Mouse (Mus musculus) left cerebral cortex, postnatal 4 days (tissue): ENCODE measurements at regions not wholly inside any gene's neighbourhood (a gene's known extent, or its start where the extent isn't known, plus 50 kb on each side); places are given as distances from the start of the nearest gene placed in this dataset.
A peak's percentile ranks its signal among the peaks of the same experiment; 100 is the strongest.
"Not testable (repeated sequence)": the region's sequence is repeated elsewhere in the genome, so short reads cannot be mapped to it uniquely, and the experiment has no call there.

Experiments
- DNase-seq: peaks from one replicate; pipeline ENCODE4 v3.0.0-alpha.2; 2022
- intact Hi-C: fragments of 180-260 bp; cut with DNase I; formaldehyde crosslinking; loops from one replicate; pipeline ENCODE4 v1.15.1; 2025

DNA sequence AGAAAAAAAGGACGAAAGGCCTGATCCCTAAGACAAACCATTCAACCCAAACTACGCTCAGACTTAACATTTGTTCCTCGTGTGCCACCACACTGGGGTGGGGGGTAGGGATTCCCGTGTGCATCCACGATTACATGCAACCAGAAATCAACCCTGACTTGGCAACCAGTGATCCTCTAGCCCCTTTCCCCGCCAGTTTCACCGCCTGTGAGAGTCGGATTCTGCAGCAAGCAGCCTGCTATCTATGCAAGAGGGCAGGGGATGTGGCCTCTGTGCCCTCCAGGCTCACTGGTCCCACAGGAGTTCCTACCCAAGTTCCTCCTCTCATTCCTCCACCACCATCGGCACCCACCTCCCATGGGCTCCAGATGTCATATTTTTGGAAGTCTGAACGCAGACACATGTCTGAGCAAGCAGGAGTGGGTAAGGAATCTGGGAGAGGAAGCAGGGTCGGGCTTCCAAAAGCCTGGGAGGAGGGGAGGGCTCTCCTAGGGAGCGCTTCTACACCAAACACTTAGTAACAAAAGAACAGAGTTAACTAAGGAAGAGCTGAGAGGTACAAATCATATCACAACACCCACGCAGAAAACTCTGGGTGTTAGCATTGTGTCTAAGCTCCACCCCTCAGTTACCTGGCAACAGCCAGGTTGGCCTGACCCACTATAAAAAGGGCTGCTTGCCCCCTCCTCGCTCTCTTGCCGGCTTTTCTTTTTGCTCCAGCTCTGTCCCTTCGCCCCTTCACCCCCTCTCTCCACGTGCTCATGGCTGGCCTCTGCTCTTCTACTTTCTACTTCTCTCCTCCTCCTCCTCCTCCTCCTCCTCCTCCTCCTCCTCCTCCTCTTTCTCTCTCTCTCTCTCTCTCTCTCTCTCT, 127.9 kb upstream of the Arid1b start:
- intact Hi-C loops = no loop called here
- no peak for DNase-seq

GRCm38 (mm10) chr17:4867083-4867482, 127.0 kb upstream of the Arid1b start:
- DNase-seq = no peak
- intact Hi-C loops = no loop called here

DNA sequence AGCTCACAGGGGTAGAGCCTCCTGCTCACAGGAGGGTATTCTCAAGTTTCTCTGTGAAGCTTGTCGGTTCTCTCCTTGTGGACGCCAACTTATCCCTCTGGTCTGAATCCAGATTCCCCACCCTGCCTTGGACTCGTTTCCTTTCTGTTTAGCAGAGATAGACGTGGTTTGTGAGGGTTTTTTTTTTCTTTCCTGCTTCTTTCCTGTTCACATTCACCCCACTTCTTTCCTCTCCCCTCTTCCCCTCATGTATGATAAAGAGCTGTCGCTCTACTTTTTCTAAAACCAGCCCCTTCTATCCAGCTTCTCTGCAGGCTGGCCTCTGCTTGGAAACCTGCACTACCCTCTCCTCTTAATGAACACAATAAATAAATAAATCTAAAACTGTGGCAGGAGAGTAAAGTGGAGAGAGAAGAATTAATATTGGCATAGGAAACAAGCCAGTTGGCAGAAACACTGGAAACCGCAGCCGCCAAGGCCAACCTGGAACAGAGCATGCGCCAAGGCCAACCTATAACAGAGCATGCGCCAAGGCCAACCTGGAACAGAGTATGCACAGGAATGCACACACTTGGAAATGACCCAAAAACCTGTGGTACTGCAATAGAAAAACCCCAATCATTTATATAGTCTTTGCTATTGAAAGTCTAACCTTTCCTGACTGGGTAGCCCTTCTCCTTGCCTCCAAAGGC, 126.2 kb upstream of the Arid1b start:
- intact Hi-C loops = no loop called here
- no peak for DNase-seq

GRCm38 (mm10) chr17:4868446-4868825, 125.7 kb upstream of the Arid1b start:
- intact Hi-C loops = no loop called here

DNA sequence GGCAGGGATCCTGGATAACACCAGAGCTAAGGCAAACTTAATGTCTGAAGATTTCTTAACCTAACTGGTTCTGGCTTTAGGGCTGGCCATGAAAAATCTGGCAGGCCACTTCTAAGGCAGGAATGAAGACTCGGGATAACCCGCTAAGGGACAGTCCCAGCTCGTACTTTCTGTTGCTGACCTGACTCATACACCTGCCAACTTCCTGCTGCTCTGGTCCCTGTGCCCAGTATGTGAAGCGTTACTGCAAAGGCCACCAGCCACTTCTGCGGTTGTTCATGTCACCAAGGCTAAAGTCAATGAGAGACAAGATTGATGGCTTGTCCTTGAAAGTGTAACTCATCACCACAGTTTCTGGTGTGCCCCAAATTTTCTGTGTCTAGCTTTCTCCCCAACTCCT, 125.3 kb upstream of the Arid1b start:
- no peak for DNase-seq
- intact Hi-C loops = no loop called here

More at GRCm38 (mm10) chr17:4868446-4868825, 125.7 kb upstream of the Arid1b start:
- DNase-seq = no peak

- DNase-seq = no peak
- intact Hi-C loops = no loop called here
Observed at GRCm38 (mm10) chr17:4871267-4871666, 122.9 kb upstream of the Arid1b start.

DNA sequence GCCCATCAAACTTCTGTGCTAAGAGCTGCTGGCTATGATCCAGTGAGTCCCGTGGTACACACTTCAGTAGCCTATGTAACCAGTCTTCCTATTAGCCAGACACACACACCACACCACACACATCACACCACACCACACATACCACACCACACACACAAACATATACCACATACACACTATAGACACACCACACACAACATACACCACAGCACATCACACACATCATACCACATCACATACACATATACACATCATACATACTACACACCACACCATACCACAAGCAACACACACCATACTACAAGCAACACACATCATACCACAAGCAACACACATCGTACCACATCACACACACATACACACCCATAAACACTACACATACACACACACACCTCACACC, 119.7 kb upstream of the Arid1b start:
- no peak for DNase-seq
- intact Hi-C loops = no loop called here

GRCm38 (mm10) chr17:4875086-4876046, 118.8 kb upstream of the Arid1b start:
- no peak for DNase-seq
- intact Hi-C loops = no loop called here

DNA sequence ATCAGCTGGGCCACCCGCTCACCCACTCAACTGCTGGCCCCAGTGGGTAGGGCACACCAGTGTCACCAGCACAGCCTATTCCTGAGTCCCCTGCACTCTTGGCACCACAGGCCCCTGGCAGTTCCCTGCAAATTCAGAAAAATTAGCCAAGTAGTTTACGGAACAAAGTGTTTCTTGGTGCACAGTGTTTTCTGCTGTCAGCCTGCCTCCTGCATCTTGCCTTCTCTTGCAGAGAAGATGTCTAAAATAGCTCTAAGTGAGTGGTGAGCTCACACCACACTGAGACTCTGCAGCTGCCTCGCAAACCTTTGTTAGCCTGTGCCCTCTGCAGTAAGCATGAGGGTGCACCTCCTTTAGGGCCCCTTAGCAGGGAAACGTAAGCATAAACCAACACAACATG, 117.7 kb upstream of the Arid1b start:
- DNase-seq = no peak
- intact Hi-C loops = no loop called here

GRCm38 (mm10) chr17:4881473-4881872, 112.7 kb upstream of the Arid1b start:
- intact Hi-C loops = no loop called here
- DNase-seq = no peak

GRCm38 (mm10) chr17:4884083-4884482, 110.0 kb upstream of the Arid1b start:
- intact Hi-C loops = no loop called here
- DNase-seq = no peak

DNA sequence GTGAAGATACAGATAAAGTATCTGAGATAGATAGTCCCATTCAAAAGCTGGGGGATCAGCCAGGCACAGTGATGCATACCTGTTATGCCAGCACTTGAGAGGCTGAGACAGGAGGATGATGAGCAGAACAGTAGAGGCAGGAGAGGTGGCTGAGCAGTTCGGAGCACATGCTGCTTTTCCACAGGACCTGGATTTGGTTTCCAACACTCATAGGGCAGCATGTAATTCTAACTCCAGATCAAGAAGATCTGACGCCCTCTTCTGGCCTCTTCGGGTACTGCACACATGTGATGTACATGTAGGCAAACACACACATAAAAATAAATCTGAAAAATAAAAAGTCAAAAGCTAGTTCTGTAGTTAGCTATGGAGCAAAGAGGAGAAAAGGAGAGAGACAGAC, 109.4 kb upstream of the Arid1b start:
- DNase-seq = no peak
- intact Hi-C loops = no loop called here

- DNase-seq, intact Hi-C loops: not testable (repeated sequence)
Observed at GRCm38 (mm10) chr17:4887331-4887730, 106.8 kb upstream of the Arid1b start.

GRCm38 (mm10) chr17:4889577-4889976, 104.6 kb upstream of the Arid1b start:
- DNase-seq = no peak
- intact Hi-C loops = no loop called here

GRCm38 (mm10) chr17:4890131-4890530, 104.0 kb upstream of the Arid1b start:
- intact Hi-C loops = no loop called here

DNA sequence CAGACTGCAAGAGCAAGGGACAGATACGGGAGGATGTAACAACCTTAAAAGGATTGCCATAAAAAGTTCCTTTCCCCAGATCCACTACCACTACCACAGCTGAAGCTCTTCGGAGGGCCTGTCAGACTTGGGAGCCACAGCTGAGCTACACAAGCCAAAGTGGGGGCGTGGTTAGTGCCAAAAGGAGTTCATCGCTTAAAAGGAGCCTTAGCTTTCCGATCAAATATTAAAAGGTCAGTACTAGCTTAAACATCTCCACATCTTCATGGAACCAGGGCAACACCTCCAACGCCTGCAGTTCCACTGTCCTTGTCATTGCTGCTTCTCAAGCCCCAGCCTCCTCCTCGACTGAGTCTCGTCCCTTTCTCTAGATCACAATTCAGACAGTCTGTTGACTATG, 102.6 kb upstream of the Arid1b start:
- intact Hi-C loops = no loop called here
- DNase-seq = no peak

More at GRCm38 (mm10) chr17:4890131-4890530, 104.0 kb upstream of the Arid1b start:
- DNase-seq = no peak

DNA sequence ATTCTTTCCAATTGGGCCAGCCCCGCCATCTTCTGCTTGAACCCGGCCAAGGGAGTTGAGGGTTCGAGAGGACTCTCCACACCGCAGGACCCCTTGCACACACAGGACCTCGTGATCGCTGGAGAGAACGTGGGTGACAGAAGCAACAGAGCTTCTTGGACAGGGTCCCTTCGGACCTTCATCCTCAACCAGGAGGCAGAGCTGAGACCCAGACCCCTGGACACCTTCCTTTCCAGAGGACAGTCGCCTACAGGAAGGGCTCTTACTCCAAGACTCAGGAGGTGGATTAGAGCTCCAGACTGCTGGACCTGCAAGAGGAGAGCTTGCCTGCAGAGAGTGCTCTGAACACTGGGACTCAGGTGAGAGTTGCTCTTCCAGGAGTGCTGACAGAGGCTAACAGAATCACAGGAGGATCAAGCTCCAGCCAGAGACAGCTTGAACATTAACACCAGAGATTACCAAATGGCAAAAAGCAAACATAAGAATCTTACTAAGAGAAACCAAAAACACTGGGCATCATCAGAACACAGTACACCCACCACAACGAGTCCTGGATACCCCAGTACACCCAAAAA, 99.3 kb upstream of the Arid1b start:
- intact Hi-C loops, DNase-seq: not testable (repeated sequence)

DNA sequence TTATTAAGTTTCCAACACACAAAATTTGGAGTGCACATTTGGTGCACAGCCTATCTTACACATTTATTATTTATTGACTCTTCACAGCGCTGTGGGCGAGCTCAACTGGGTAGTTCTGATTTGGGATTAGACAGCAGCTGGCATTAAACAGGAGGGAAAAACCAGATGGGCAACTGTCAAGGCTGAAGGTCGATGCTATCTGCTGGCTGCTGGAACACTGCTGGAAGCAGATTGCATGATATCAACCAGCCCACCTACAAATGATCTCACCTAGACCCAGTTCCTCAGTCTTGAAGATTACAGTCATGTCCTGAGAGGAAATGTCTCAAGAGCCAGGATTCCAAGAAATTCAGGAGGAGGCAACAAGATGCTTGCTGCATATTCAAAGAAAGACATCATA, 91.0 kb upstream of the Arid1b start:
- intact Hi-C loops = loop anchor here (10.0 kb wide), 1 partner anchor 128 kb away; no protein-coding TSS in a partner anchor
- DNase-seq = no peak

- no peak for DNase-seq
Observed at GRCm38 (mm10) chr17:4906504-4906903, 87.6 kb upstream of the Arid1b start.

DNA sequence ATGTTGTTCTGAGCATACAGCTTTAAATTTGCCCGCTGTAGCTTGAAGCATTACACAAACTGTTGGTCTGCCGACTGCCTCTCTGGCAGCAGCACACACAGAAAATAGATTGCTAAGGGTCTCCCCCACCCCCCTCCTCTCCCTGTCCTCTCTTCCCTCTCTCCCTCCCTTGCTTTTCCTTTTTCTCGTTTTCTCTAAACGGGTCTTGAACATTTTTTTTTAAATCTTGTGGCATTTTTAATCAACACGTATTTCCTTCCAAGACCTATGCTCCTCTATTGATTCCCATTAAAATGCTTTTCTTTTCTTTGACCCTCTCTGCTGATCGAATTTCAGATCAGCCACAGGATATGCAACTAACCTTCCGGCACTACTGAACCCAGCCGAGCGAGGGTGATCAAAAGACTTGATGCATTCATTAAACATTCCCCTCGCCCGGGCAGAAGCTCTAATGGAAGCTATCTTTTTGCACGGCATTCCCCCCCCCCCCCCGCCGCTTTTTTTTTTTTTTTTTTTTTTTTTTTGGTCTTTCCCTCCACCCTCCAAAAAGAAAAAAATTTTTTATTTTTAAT, 86.9 kb upstream of the Arid1b start:
- DNase-seq = peak; percentile 79
- intact Hi-C loops = loop anchor here (5.0 to 10.0 kb wide), 2 partner anchors 90 to 132 kb away; no protein-coding TSS in a partner anchor

More at GRCm38 (mm10) chr17:4906504-4906903, 87.6 kb upstream of the Arid1b start:
- intact Hi-C loops = loop anchor here (5.0 to 10.0 kb wide), 2 partner anchors 91 to 132 kb away; no protein-coding TSS in a partner anchor
